Mouse (Mus musculus) liver (tissue): ENCODE measurements around the gene Ccnl2.

Experiments
- DNase-seq: peaks from one replicate; pipeline ENCODE4 v3.0.0-alpha.2; 2020; ENCODE audit warnings: mixed read lengths

Ccnl2 gene

GRCm38 (mm10) chr4:155790650-155791161, 21.6 kb upstream of the Ccnl2 start:
- DNase-seq, result no peak

GRCm38 (mm10) chr4:155791240-155791933, 20.9 kb upstream of the Ccnl2 start:
- no peak for DNase-seq

- no peak for DNase-seq
Measured at GRCm38 (mm10) chr4:155793730-155794129, 18.6 kb upstream of the Ccnl2 start.

GRCm38 (mm10) chr4:155802075-155802474, 10.2 kb upstream of the Ccnl2 start:
- DNase-seq, result no peak

- peak; percentile 48 for DNase-seq
Measured at GRCm38 (mm10) chr4:155802741-155803339, 9.4 kb upstream of the Ccnl2 start, which contains the start of gene Mrpl20. Mrpl20 (plus strand) TSS chr4:155802878.

- DNase-seq, result peak; percentile 95
Measured at GRCm38 (mm10) chr4:155803340-155804041, 8.8 kb upstream of the Ccnl2 start.

- no peak for DNase-seq
Measured at GRCm38 (mm10) chr4:155807841-155808240, 4.4 kb upstream of the Ccnl2 start.

- DNase-seq, result peak; percentile 28
Measured at GRCm38 (mm10) chr4:155812665-155813181, 434 bp downstream of the Ccnl2 start.

GRCm38 (mm10) chr4:155817533-155817932, 5.2 kb downstream of the Ccnl2 start:
- DNase-seq, result no peak

- DNase-seq, result peak; percentile 25
Measured at GRCm38 (mm10) chr4:155821025-155821424, 8.7 kb downstream of the Ccnl2 start.

GRCm38 (mm10) chr4:155823443-155823842, 11.2 kb downstream of the Ccnl2 start:
- DNase-seq, result no peak

GRCm38 (mm10) chr4:155829866-155830265, 17.6 kb downstream of the Ccnl2 start:
- no peak for DNase-seq

- no peak for DNase-seq
Measured at GRCm38 (mm10) chr4:155830596-155830995, 18.3 kb downstream of the Ccnl2 start.

- peak; percentile 97 for DNase-seq
Measured at GRCm38 (mm10) chr4:155831205-155831766, 19.0 kb downstream of the Ccnl2 start, which contains the start of gene Aurkaip1. Aurkaip1 (plus strand) TSS chr4:155831272.

- peak; percentile 44 for DNase-seq
Measured at GRCm38 (mm10) chr4:155831831-155832230, 19.5 kb downstream of the Ccnl2 start.

GRCm38 (mm10) chr4:155832321-155832720, 20.0 kb downstream of the Ccnl2 start:
- DNase-seq, result no peak

- DNase-seq, result no peak
Measured at GRCm38 (mm10) chr4:155833234-155833633, 20.9 kb downstream of the Ccnl2 start.

- DNase-seq, result peak; percentile 73
Measured at GRCm38 (mm10) chr4:155833836-155834235, 21.5 kb downstream of the Ccnl2 start.

GRCm38 (mm10) chr4:155837404-155838010, 25.2 kb downstream of the Ccnl2 start:
- no peak for DNase-seq

GRCm38 (mm10) chr4:155838187-155839153, 26.2 kb downstream of the Ccnl2 start:
- DNase-seq, result no peak

GRCm38 (mm10) chr4:155839483-155839910, 27.2 kb downstream of the Ccnl2 start, which contains the start of gene Mxra8:
Mxra8 (plus strand) TSS chr4:155839680.
- DNase-seq, result peak; percentile 70
